Mouse (Mus musculus) thymus, adult 2 months (tissue): ENCODE results near the gene Myo1e.

Source experiments
- CTCF ChIP-seq: fragments of 200-500 bp; IDR thresholded peaks from 2 replicates; pipeline ENCODE4 v1.5.1; 2012; ENCODE audit warnings: mild to moderate bottlenecking, control low read depth, low read length, moderate library complexity, borderline replicate concordance; ENCODE audit not compliant: control insufficient read depth, poor library complexity, insufficient read depth; ENCODE audit errors: extremely low read depth
- POLR2A ChIP-seq: fragments of 200-500 bp; IDR thresholded peaks from 2 replicates; pipeline ENCODE4 v1.6.1; 2012; ENCODE audit warnings: mild to moderate bottlenecking, low read length, control low read depth, moderate library complexity; ENCODE audit not compliant: control insufficient read depth, poor library complexity, insufficient read depth; ENCODE audit errors: extremely low read depth

DNA sequence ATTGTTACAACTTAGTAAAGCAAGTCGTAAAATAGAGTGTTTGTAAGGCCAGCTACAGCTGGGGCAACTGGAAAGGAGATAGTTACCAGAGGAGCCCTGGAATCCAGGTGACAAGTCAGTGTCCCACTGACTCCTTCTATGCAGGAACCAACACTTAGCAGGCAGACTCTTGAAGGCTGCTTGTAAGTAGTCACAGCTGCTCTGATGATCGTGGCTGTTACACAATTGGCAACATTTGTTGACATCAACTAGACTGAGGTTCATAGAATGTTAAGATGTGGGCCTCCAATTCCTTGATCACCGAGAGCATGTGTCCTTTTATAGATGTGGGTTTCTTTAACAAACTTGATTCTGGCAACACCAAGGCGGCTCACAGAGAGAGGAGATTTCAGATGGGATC, 108.0 kb downstream of the Myo1e start:
- TF ChIP-seq CTCF (no peak), POLR2A (no peak)
